In the genomic region with DNA sequence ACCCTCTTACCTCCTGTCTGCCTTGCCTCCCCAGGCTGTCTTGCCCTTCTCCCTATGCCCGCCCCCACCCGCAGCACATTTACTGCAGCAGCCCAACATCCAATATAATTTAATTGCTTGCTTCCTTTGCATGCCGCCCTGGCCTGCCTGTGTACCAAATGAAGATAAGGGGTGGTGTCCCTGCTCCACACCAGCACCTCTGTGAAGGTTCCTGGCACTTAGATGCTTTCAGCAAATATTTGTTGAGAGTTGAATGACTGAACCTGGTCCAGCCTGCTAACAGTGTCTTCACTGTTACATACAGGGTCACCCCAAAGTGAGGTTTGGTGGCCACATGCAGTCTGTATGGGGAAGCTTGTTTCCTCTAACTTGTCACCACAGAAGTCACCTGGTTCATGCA, we compare ENCODE assay signal across 25 mouse cellular contexts. TPM values are rescaled to one million over a fixed set of nuclear protein-coding genes. Genes with fewer than 3 reads are reported as not detected.
A peak's percentile ranks its signal among the peaks of the same experiment; 100 is the strongest.
DNase-seq lines count a peak whose midpoint lies in the region; ATAC-seq and TF ChIP-seq lines count a peak whose summit lies in the region.
"Had no signal": no experiment of that assay in that cellular context is flagged by ENCODE, and none has a peak within 500 bp of the region (broad histone marks: within the 10 kb centered on the region; RNA-seq: fewer than 3 reads in every experiment).

No protein-coding gene starts in this region.

- H3K9ac ChIP-seq in heart, adult 2 months (ENCODE audit: low read depth, low read length): no peak overlapping the region
- H3K9ac ChIP-seq in stomach, embryonic 15.5 days: no peak overlapping the region
- no peak overlapping the region for H3K9ac ChIP-seq in stomach, postnatal 0 days (ENCODE audit: low read length)
- H3K9ac ChIP-seq: embryonic facial prominence, embryonic 15.5 days; forebrain, embryonic 15.5 days; heart, embryonic 15.5 days; hindbrain, embryonic 14.5 days; kidney, embryonic 15.5 days; liver, embryonic 13.5 days; lung, embryonic 14.5 days; midbrain, embryonic 13.5 days had no signal

- ATAC-seq in stomach, embryonic 15.5 days (ENCODE audit: insufficient read depth, low FRiP score, low read depth): peak; percentile 38; the same call in 1 of the 2 replicates
- ATAC-seq in stomach, postnatal 0 days (ENCODE audit: low FRiP score, low TSS enrichment): no peak
- peak; percentile 15 for ATAC-seq in inflammation-experienced regulatory T-cells, adult 6 months
- no peak for ATAC-seq in megakaryocyte-erythroid progenitor cell, adult 5-6 weeks (replicated peaks; ENCODE audit: low FRiP score, low TSS enrichment, poor library complexity, severe bottlenecking)
- ATAC-seq: forebrain, embryonic 15.5 days; midbrain, embryonic 13.5 days had no signal

- H3K27me3 ChIP-seq in heart, adult 2 months (ENCODE audit: control insufficient read depth, insufficient read depth, low read length): no peaks in the 10 kb centered on the region
- no peaks in the 10 kb centered on the region for H3K27me3 ChIP-seq in stomach, embryonic 15.5 days (replicated peaks)
- no peaks in the 10 kb centered on the region for H3K27me3 ChIP-seq in stomach, postnatal 0 days (ENCODE audit: control insufficient read depth, insufficient read depth, low read length)
- H3K27me3 ChIP-seq: embryonic facial prominence, embryonic 15.5 days; forebrain, embryonic 15.5 days; heart, embryonic 15.5 days; kidney, embryonic 15.5 days; liver, embryonic 13.5 days had no signal

- TF ChIP-seq POLR2A in heart, adult 2 months (IDR thresholded peaks at IDR 0.05; ENCODE audit: insufficient read depth, low read depth, low read length): no peak

- no peaks in the 10 kb centered on the region for H3K9me3 ChIP-seq in stomach, embryonic 15.5 days
- H3K9me3 ChIP-seq in stomach, postnatal 0 days (ENCODE audit: control insufficient read depth, low read length): no peaks in the 10 kb centered on the region
- H3K9me3 ChIP-seq: embryonic facial prominence, embryonic 15.5 days; forebrain, embryonic 15.5 days; heart, embryonic 15.5 days; kidney, embryonic 15.5 days; liver, embryonic 13.5 days; midbrain, embryonic 13.5 days had no signal

- H3K4me2 ChIP-seq in stomach, embryonic 15.5 days: no peak overlapping the region
- H3K4me2 ChIP-seq in stomach, postnatal 0 days (replicated peaks; ENCODE audit: low read depth): no peak overlapping the region
- H3K4me2 ChIP-seq: embryonic facial prominence, embryonic 15.5 days; forebrain, embryonic 15.5 days; heart, embryonic 15.5 days; hindbrain, embryonic 14.5 days; kidney, embryonic 15.5 days; liver, embryonic 13.5 days; lung, embryonic 14.5 days; midbrain, embryonic 13.5 days had no signal

- no peak overlapping the region for H3K4me3 ChIP-seq in heart, adult 2 months
- no peak overlapping the region for H3K4me3 ChIP-seq in stomach, embryonic 15.5 days (replicated peaks)
- H3K4me3 ChIP-seq in stomach, postnatal 0 days (ENCODE audit: low read depth, low read length): no peak overlapping the region
- H3K4me3 ChIP-seq: embryonic facial prominence, embryonic 15.5 days; forebrain, embryonic 15.5 days; heart, embryonic 15.5 days; kidney, embryonic 15.5 days; liver, embryonic 13.5 days; midbrain, embryonic 13.5 days had no signal

- H3K4me1 ChIP-seq in heart, adult 2 months (ENCODE audit: control insufficient read depth, insufficient read depth, low read length): peaks cover 3% of the 10 kb centered on the region; the same call in 1 of the 2 replicates
- peaks cover 2% of the 10 kb centered on the region; the same call in 1 of the 2 replicates for H3K4me1 ChIP-seq in stomach, embryonic 15.5 days
- H3K4me1 ChIP-seq in stomach, postnatal 0 days (replicated peaks; ENCODE audit: control insufficient read depth, insufficient read depth): 0 out of 2 replicates have a peak, but pooled peaks cover 4% of the 10 kb centered on the region
- H3K4me1 ChIP-seq: kidney, embryonic 15.5 days had no signal

- no peak overlapping the region for H3K27ac ChIP-seq in heart, adult 2 months
- H3K27ac ChIP-seq in stomach, embryonic 15.5 days: no peak overlapping the region
- no peak overlapping the region for H3K27ac ChIP-seq in stomach, postnatal 0 days (replicated peaks)
- H3K27ac ChIP-seq: embryonic facial prominence, embryonic 15.5 days; forebrain, embryonic 15.5 days; heart, embryonic 15.5 days; hindbrain, embryonic 14.5 days; kidney, embryonic 15.5 days; liver, embryonic 13.5 days; midbrain, embryonic 13.5 days had no signal

- TF ChIP-seq CTCF in heart, adult 2 months (IDR thresholded peaks at IDR 0.05): no peak
- TF ChIP-seq CTCF in stomach, postnatal 0 days (IDR thresholded peaks at IDR 0.05; ENCODE audit: low read depth): no peak

- WGBS in heart, adult 2 months: 82% methylated on average over 3 of the region's 3 CpGs
- WGBS in stomach, embryonic 15.5 days: 56% methylated on average over 3 of the region's 3 CpGs
- WGBS in stomach, postnatal 0 days: 50% methylated on average over 3 of the region's 3 CpGs

- intact Hi-C loops in heart, adult 2 months (cut with DNase I): no loop called here
- intact Hi-C loops in gastrocnemius, postnatal 14 days (cut with DNase I; ENCODE audit: low total_unique reads): loop anchor here (10.0 kb wide), 2 partner anchors 67 to 337 kb away; no protein-coding TSS in a partner anchor

- H3K36me3 ChIP-seq in heart, adult 2 months (ENCODE audit: control insufficient read depth, insufficient read depth, low read length): no peaks in the 10 kb centered on the region
- H3K36me3 ChIP-seq in stomach, embryonic 15.5 days: no peaks in the 10 kb centered on the region
- no peaks in the 10 kb centered on the region for H3K36me3 ChIP-seq in stomach, postnatal 0 days (ENCODE audit: control insufficient read depth, insufficient read depth, low read length)
- H3K36me3 ChIP-seq: embryonic facial prominence, embryonic 15.5 days; forebrain, embryonic 15.5 days; heart, embryonic 15.5 days; kidney, embryonic 15.5 days; liver, embryonic 13.5 days; midbrain, embryonic 13.5 days had no signal

- DNase-seq in heart, adult 11 months: peak; percentile 68
- DNase-seq in heart, adult 2 months: no peak
- no peak for DNase-seq in stomach, postnatal 0 days (ENCODE audit: low spot score)
- no peak for DNase-seq in spleen, postnatal 4 days (ENCODE audit: low spot score in 2 of 2)
- no peak for DNase-seq in gastrocnemius, postnatal 14 days
- DNase-seq: adrenal gland, postnatal 14 days; cerebellum, adult 11 months; cerebellum, adult 9-11 months; gastrocnemius, postnatal 10 days; heart, postnatal 4 days; kidney, adult 11 months; kidney, postnatal 36 days; liver, embryonic 13.5 days; lung, embryonic 14.5 days; right cerebral cortex, postnatal 14 days; spleen, adult 18-20 months had no signal

- H3K79me2 ChIP-seq in heart, adult 2 months (replicated peaks; ENCODE audit: control insufficient read depth, insufficient read depth, low read length): no peaks in the 10 kb centered on the region

- no peak for TF ChIP-seq EP300 in heart, adult 2 months (IDR thresholded peaks at IDR 0.05; ENCODE audit: insufficient read depth, low read depth, low read length)
- TF ChIP-seq EP300 in stomach, postnatal 0 days (optimal IDR thresholded peaks at IDR 0.05): no peak

RNA-seq across cellular contexts. Expression of gene Arntl, which starts 54.4 kb away (rescaled TPM):
- 10 to 100 TPM in 1 of 2 experiments, 1 to 10 TPM in 1; 7.2 to 26.7 TPM for total RNA-seq in heart, adult 2 months (2021)
- polyA plus RNA-seq in heart, adult 2 months (2012; rRNA removed): 6.6 and 17.1 TPM in 2 replicates
- 10.7 and 11.3 TPM in 2 replicates for polyA plus RNA-seq in stomach, embryonic 15.5 days (2015; fragmentation: Nextera tagmentation; extraction: Ambion mirVana)
- 6.6 and 7.3 TPM in 2 replicates for polyA plus RNA-seq in stomach, postnatal 0 days (2015; fragmentation: Nextera tagmentation; extraction: Ambion mirVana)
- 10 to 100 TPM; 20.7 to 36.9 (median 30.1) TPM for polyA plus RNA-seq in inflammation-experienced regulatory T-cells, adult 6 months (2017; shearing (Covaris generic))
- total RNA-seq in gastrocnemius, postnatal 14 days (2021): 10 to 100 TPM; 11.8 to 13.1 TPM
- 10.7 and 28.0 TPM in 2 replicates for total RNA-seq in megakaryocyte-erythroid progenitor cell, adult 5-6 weeks (2014; fragmentation: Nextera tagmentation)
- 7.5 and 8.2 TPM in 2 replicates for total RNA-seq in megakaryocyte-erythroid progenitor cell, adult 5-6 weeks (2017)

Comparison
In these comparisons a context has a peak if more than half of its experiments do, and no peak if none do; other contexts are left out.
1. ATAC-seq: peak in stomach, embryonic 15.5 days (single experiment) and inflammation-experienced regulatory T-cells, adult 6 months (single experiment); none in stomach, postnatal 0 days (single experiment) and megakaryocyte-erythroid progenitor cell, adult 5-6 weeks (single experiment).